Mouse (Mus musculus): ENCODE data around the gene Sppl3.

GRCm38 (mm10) chr5:115007768-115008167 lies 3.2 kb upstream of the Sppl3 start:
- TF ChIP-seq POLR2A (IDR thresholded peaks at IDR 0.05; ENCODE audit: extremely low read depth, insufficient read depth, low read length), result no peak
- no peak for TF ChIP-seq CTCF (IDR thresholded peaks at IDR 0.05; ENCODE audit: low read depth, low read length)
